Mouse (Mus musculus) heart, adult 9 months (tissue): ENCODE measurements around the gene Gdf5.

Source experiments
- DNase-seq, 2 experiments: peaks; one replicate each; pipeline ENCODE4 v3.0.0; 2022; ENCODE audit warnings: low spot score in 2 of 2

The Gdf5 gene

DNA sequence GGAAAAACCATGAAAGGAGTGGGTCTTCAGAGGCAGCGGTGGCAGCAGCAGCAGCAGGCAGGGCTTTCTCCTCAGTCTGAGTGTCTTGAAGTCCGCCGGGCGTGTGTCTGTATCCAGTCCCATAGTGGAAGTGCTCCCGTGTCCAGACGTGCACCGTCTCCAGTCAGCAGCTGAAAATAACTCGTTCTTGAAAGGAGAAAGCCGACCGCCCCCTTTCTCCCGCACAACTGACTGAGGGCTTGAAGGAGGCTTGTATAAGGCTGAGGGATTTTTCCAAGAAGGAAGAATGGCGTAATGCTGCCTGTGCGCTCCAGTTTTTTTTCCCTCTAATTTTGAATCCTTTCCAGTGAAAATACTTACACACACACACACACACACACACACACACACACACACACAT lies at the start of gene Gdf5:
Gene Gdf5, minus strand, starts transcription at position 244 of the 400 bp plus-strand sequence.
- DNase-seq: no peak

DNA sequence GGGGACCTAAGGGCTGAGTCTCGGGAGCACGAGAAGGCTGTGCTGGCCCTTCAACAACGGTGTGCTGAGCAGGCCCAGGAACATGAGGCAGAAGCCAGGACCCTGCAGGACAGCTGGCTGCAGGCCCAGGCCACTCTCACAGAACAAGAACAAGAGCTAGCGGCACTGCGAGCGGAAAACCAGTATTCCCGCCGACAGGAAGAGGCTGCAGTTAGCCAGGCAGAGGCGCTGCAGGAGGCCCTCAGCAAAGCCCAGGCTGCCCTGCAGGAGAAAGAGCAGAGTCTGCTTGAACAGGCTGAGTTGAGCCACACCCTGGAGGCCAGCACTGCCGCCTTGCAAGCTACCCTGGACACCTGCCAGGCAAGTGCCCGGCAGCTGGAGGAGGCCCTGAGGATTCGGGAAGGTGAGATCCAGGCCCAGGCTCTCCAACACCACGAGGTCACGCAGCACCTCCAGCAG lies 46.7 kb upstream of the Gdf5 start:
- DNase-seq: peak; percentile 40 to 49

DNA sequence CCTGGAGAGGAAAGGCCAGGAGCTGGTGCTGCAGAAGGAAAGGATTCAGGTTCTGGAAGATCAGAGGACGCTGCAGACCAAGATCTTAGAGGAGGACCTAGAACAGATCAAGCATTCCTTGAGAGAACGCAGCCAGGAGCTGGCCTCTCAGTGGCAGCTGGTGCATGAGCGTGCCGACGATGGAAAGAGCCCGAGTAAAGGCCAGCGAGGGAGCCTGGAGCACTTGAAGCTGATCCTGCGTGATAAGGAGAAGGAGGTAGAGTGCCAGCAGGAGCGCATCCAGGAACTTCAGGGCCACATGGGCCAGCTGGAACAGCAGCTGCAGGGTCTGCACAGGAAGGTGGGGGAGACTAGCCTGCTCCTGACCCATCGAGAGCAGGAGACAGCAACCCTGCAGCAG lies 46.0 kb upstream of the Gdf5 start:
- DNase-seq: no peak

- no peak for DNase-seq
These were observed 43.9 kb upstream of the Gdf5 start for GRCm38 (mm10) chr2:155989085-155989484.

DNA sequence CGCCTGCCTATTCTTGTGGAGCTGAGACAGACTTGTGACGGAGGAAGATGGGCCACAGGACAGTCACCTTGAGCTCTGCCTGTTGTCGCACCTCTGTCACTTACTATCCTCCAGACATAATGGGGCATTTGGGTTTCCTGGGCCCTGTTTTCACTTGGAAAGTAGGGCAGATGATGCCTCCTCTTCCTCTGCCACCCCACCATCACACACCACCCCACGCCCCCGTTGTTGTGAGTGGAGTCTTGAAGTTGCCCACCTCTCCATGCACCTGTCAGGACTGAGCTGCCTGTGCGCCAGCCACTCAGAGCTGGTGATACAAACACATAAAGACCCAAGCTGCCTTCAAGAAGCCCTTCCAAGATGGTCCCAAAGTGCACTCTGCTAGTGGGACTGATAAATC lies 42.0 kb upstream of the Gdf5 start:
- no peak for DNase-seq

- no peak for DNase-seq
These were observed 40.6 kb upstream of the Gdf5 start for GRCm38 (mm10) chr2:155985776-155986175.

DNA sequence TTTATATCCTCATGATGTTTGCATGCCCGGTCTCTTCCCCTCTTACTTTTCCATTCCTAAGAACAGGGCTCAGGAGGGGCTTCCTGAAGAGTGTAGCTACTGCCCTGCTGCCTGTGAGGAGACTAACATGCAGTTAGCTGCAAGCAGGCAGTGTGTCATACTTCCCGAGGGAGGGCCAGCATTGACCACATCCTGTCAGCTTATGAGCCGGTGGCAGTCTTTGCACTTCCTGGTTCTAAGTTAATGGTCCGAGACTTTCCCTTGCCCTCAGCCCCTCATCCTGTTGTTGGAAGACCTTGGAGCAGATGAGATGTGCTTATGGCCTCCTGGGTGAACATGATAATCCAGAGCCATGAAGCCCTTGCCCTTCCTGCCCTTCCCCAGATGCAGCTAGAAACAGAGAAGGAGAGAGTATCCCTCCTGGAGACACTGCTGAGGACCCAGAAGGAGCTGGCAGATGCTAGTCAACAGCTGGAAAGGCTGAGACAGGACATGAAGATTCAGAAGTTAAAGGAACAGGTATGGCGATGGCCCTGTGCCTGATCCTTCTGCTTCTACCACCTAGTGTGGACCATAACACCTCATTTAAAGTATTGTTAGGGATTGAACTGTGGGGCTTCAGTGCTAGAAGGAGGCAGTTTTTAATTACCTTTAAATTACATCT lies 34.3 kb upstream of the Gdf5 start:
- peak; percentile 42 to 71 for DNase-seq

DNA sequence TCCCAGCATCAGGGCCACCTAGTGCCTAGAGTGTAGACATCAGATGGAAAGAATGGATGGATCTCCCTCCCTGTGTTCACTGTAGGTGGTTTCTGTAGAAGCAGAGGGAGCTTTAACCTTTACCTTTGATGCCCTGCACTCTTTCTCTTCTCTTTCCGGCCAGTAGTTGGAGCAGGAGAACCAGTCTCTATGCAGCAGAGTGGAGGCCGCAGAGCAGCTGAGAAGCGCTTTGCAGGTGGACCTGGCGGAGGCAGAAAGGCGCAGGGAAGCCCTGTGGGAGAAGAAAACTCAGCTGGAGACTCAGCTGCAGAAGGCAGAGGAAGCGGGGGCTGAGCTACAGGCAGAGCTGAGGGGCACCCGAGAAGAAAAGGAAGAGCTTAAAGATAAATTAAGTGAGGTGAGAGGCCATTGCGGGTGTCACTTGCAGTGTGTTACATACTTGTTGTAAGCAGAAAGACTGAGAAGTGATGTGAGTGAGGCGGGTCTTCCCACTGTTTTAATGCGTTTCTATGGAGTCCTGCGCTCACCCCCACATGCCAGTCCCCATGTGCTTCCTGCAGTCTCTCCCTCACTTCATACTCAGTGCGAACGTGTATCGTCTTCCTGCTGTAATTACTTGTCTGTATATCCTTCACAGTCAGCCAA lies 29.0 kb upstream of the Gdf5 start:
- DNase-seq: no peak

- no peak for DNase-seq
These were observed 28.2 kb upstream of the Gdf5 start for GRCm38 (mm10) chr2:155973348-155973747.

DNA sequence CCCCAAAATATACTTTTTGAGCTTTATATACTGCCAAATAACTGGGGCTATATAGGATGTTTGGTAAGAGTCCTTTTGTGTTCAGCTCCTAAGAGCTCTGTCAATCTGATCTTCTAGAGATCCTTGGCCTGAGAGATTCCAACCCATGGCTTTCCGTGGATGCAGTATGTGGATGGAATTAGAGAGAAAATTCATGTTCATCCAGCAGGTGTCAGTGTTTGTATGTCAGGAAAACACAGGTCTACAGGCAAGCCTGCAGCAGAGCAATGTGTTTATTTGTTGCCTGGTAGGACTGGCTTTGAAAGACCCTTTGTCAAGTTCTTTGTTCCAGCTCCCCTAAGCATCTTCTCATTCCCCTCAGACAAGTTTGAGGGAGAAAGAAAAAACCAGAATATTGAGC lies 17.8 kb upstream of the Gdf5 start:
- peak in 1 of 2 experiments; percentile 14 for DNase-seq

GRCm38 (mm10) chr2:155961862-155962261 lies 16.7 kb upstream of the Gdf5 start:
- DNase-seq: no peak

DNA sequence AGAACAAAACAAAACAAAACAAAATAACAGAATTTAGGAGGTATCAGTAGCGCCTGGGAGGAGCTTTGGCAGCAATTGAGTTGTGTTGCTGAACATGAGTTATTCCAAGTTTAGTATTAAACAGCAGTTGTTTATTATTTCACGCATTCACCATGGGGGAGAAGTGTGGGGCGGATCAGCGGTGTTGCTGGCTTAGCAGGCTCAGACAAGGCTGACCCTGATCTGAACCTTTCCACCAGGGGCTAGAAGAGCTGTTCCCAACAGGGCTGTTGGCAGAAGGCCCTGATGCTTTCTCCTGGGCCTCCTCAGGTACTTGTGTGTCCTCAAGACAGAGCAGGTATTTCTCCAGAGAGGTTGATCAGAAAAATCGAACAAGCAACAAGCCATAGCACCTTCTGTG lies 14.8 kb upstream of the Gdf5 start:
- no peak for DNase-seq

- DNase-seq: peak; percentile 88 to 93
These were observed 11.2 kb upstream of the Gdf5 start, which contains the start of gene Cep250 for GRCm38 (mm10) chr2:155956134-155957059. Gene Cep250 (plus strand): TSS chr2:155956458.

DNA sequence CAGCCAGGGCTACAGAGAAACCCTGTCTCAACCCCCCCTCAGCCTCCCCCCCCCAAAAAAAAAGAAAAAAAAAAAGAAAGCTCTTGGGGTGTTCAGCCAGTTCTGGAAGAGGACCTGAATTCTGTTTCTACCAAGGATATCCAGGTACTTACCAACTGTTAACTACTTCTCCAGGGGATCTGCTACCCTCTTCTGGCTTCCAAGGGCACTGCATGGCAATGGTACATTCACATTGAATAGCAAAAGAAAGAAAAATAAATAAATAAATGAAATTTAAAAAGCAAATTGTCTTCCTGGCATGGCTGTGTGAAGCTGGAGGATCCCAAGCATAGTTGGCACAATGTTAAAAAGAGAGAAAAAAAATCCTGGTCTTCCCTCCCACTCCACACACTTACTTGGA lies 6.8 kb upstream of the Gdf5 start:
- DNase-seq: peak in 1 of 2 experiments; percentile 33

GRCm38 (mm10) chr2:155949362-155949761 lies 4.2 kb upstream of the Gdf5 start:
- DNase-seq: no peak

- no peak for DNase-seq
These were observed 2.3 kb upstream of the Gdf5 start for GRCm38 (mm10) chr2:155947390-155948002.

GRCm38 (mm10) chr2:155946499-155946898 lies 1.3 kb upstream of the Gdf5 start:
- no peak for DNase-seq

- no peak for DNase-seq
These were observed 902 bp upstream of the Gdf5 start for GRCm38 (mm10) chr2:155946069-155946468.

DNA sequence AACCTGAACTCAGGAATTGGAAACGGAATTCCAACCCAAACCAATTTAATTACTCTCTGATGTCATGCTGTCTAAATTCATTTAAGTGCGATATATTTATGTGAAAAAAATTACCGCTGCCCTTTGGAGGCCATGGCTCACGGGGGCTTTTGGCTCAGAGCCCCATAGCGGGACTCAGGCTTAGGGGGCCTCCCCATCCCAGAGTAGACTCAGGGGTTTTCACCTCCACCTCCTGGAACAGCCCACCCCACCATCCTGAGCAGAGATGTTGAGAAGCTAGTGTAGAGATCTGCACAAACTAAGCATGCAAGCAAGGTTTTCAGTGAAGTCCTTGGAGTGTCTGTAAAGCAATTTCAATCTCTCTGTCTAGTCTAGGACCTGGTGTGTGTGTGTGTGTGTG lies 413 bp upstream of the Gdf5 start:
- no peak for DNase-seq

GRCm38 (mm10) chr2:155944685-155945084 lies 482 bp downstream of the Gdf5 start:
- no peak for DNase-seq

GRCm38 (mm10) chr2:155943463-155943862 lies 1.7 kb downstream of the Gdf5 start:
- DNase-seq: no peak
